Mouse (Mus musculus) liver, adult 2 months (tissue): ENCODE data around the gene Ppm1h. TPM values are rescaled to one million over a fixed set of nuclear protein-coding genes. Genes with fewer than 3 reads are reported as not detected.
A peak's percentile ranks its signal among the peaks of the same experiment; 100 is the strongest.

Experiments
- DNase-seq: peaks from one replicate; pipeline ENCODE4 v3.0.0-alpha.2; 2011; ENCODE audit warnings: low read depth, low spot score; ENCODE audit errors: extremely low read depth
- H3K27ac ChIP-seq: fragments of 200-500 bp; replicated peaks from 2 replicates; pipeline ENCODE4 v1.5.1; 2012; ENCODE audit warnings: low read depth, mild to moderate bottlenecking, control low read depth, inconsistent platforms, low read length; ENCODE audit not compliant: insufficient read depth
- H3K27me3 ChIP-seq: fragments of 200-500 bp; 2 replicates; pipeline ENCODE4 v1.6.1; 2012; ENCODE audit warnings: mild to moderate bottlenecking, moderate library complexity, low read length, inconsistent platforms; ENCODE audit not compliant: control insufficient read depth, insufficient read depth
- H3K36me3 ChIP-seq: fragments of 200-500 bp; 2 replicates; pipeline ENCODE4 v1.6.1; 2012; ENCODE audit warnings: low read length, inconsistent platforms; ENCODE audit not compliant: control insufficient read depth, insufficient read depth
- H3K4me1 ChIP-seq: fragments of 200-500 bp; 2 replicates; pipeline ENCODE4 v1.6.1; 2011; ENCODE audit warnings: low read length; ENCODE audit not compliant: control insufficient read depth, insufficient read depth
- H3K4me3 ChIP-seq: fragments of 200-500 bp; 2 replicates; pipeline ENCODE4 v1.5.1; 2011; ENCODE audit warnings: low read depth, mild to moderate bottlenecking, control low read depth, low read length, moderate library complexity; ENCODE audit not compliant: insufficient read depth
- H3K79me2 ChIP-seq: fragments of 200-500 bp; 2 replicates; pipeline ENCODE4 v1.6.1; 2012; ENCODE audit warnings: inconsistent platforms, mild to moderate bottlenecking, low read length, moderate library complexity; ENCODE audit not compliant: control insufficient read depth, insufficient read depth
- H3K9ac ChIP-seq: fragments of 200-500 bp; 2 replicates; pipeline ENCODE4 v1.6.1; 2012; ENCODE audit warnings: low read depth, mild to moderate bottlenecking, control low read depth, inconsistent platforms, low read length
- CTCF ChIP-seq: fragments of 200-500 bp; IDR thresholded peaks from 2 replicates; pipeline ENCODE4 v1.5.1; 2011; ENCODE audit warnings: low read depth, low read length, control low read depth
- POLR2A ChIP-seq: fragments of 200-500 bp; IDR thresholded peaks from 2 replicates; pipeline ENCODE4 v1.6.1; 2011; ENCODE audit warnings: low read length, control low read depth; ENCODE audit not compliant: insufficient read depth; ENCODE audit errors: extremely low read depth
- WGBS: fragments of 180-500 bp; shearing (Covaris S2); methylation state at CpG from one replicate; pipeline ENCODE4 v1.1.7; 2018; 5-methylcytosine and 5-hydroxymethylcytosine counted together
- polyA plus RNA-seq: library from polyadenylated mRNA; depleted of rRNA; stranded (reverse); fragments of >200 nt; gene quantifications from 2 replicates; pipeline ENCODE4 v1.2.3, GENCODE M21; 2012
- total RNA-seq: library from RNA; depleted of rRNA; stranded (reverse); fragments of >200 nt; gene quantifications from 2 replicates; pipeline ENCODE4 v1.2.3, GENCODE M21; 2014

Ppm1h gene
- total and polyA plus RNA-seq, 2 experiments: 1.5 to 3.7 TPM

DNA sequence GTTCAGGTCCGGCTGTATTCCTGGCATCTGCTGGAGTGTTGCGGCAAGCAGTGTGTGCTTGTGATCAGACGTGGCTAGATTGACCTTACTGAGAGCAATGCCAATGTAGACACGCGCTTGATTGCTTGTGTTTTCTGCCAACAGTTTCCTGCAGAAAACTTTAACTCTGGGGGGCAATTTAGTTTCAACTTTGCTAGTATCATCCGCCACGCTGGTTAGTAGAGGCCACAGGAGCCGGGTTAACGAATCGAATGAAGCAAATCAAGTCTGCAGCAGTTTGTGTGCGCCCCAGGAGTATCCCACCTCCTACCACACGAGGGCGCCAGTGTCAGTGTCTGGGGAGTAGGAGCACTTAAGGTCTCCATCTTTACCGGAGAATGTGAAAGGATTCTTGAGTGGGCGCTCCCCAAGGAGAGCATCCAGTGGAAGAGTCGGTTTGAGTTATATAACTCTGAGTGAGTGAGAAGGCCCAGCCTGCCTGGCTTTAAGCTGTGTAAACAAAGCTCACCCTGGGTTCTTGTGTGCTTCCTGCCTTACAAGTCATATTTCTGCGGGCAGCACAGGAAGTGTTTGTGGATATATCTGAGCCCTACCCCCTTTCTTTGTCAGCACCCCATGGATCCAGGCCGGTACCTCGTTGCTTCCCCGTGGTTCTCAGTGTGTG is 115.8 kb downstream of the Ppm1h start:
- TF ChIP-seq CTCF (peak; percentile 87), POLR2A (no peak)

DNA sequence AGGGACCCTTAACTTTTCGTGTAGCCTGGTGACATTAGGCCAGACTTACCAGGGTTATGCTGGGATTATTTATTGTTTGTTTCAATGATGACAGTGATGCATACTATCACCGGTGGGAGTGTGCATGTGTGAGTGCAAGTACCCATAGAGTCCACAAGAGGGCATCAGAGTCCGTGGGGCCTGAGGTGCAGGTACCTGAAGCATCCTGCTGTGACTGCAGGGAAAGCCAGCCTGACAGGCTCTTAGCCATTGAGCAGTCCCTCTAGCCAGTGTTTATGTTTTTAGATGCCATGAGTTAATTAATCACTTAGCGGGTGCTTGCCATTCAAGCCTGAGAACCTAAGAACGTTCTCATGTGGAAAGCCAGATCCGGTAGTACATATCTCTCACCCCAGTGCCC is 119.4 kb downstream of the Ppm1h start:
- H3K27me3 ChIP-seq: no peaks in the 10 kb centered on the region
- no peaks in the 10 kb centered on the region for H3K4me1 ChIP-seq
- H3K36me3 ChIP-seq: no peaks in the 10 kb centered on the region
- no peak overlapping the region for H3K27ac ChIP-seq
- no peaks in the 10 kb centered on the region for H3K79me2 ChIP-seq
- H3K4me3 ChIP-seq: no peak overlapping the region
- DNase-seq: no peak
- WGBS: 93% methylated on average over 6 of the region's 6 CpGs
- TF ChIP-seq CTCF (no peak; the same call in 1 of the 2 replicates), POLR2A (no peak)
- H3K9ac ChIP-seq: no peak overlapping the region

More for the DNA sequence above, 115.8 kb downstream of the Ppm1h start:
- Histone ChIP-seq H3K27ac (peak overlapping the region; percentile 31; the same call in 1 of the 2 replicates), H3K27me3 (no peaks in the 10 kb centered on the region), H3K9ac (peak overlapping the region; percentile 33), H3K4me3 (peak overlapping the region; percentile 27), H3K4me1 (no peaks in the 10 kb centered on the region), H3K79me2 (no peaks in the 10 kb centered on the region), H3K36me3 (no peaks in the 10 kb centered on the region)
- DNase-seq: peak; percentile 37
- WGBS: 51% methylated on average over 20 of the region's 20 CpGs

DNA sequence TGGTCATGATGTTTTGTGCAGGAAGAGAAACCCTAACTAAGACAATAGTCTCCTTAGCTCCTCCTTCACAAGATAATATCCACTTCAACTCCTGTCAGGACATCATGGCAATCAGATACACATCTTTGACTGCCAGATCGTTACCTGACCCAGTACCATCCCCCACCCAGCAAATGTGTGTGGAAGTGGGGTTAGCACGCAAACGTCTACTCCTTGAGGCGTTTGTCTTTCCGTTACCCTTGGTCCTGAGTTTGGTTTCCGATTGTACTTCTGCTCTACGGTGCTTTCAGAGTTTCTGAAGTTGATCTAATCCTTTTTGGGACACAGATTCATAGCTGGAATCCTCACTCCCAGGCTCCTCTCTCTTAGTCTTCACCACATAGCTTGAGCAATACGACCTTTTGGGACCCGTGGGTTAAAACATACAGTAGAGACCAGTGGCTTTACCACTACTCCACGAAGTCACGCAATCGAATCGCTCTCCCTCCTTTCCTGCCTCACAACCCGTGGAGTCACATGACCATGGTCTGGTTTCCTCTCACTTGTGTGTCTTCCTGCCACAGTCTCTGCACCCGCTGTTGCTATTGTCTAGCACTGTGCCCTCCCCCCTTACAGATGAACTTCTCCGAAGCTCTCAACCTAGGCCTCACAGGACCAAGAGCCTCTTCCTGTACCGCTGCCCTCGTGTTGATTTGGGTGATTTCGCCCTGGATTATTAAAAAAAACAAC is 121.6 kb downstream of the Ppm1h start:
- H3K27me3 ChIP-seq: no peaks in the 10 kb centered on the region
- no peaks in the 10 kb centered on the region for H3K4me1 ChIP-seq
- no peak overlapping the region for H3K4me3 ChIP-seq
- no peak overlapping the region for H3K27ac ChIP-seq
- WGBS: 66% methylated on average over 19 of the region's 19 CpGs
- no peak for TF ChIP-seq CTCF
- no peak for TF ChIP-seq POLR2A
- no peak overlapping the region for H3K9ac ChIP-seq
- H3K36me3 ChIP-seq: no peaks in the 10 kb centered on the region
- no peak for DNase-seq
- H3K79me2 ChIP-seq: no peaks in the 10 kb centered on the region

DNA sequence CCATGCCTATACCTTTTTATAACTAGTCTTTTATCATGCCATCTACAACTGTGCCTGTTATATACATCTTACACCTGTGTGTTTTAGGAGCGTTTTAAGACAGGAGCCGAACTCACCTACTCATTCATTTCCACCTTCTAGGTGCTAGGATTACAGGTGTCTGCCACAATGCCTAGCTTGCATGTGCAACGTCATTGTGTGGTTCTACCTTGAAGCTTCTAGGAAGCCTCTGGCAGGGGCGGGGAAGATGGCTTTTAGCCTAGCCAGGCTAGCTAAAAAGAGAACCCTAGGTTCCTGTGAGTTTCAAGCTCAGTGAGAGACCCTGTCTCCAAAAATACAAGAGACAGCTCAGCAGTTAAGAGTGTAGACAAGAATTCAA is 122.2 kb downstream of the Ppm1h start:
- Histone ChIP-seq H3K79me2 (no peaks in the 10 kb centered on the region), H3K4me1 (no peaks in the 10 kb centered on the region), H3K27ac (no peak overlapping the region), H3K27me3 (no peaks in the 10 kb centered on the region), H3K9ac (no peak overlapping the region), H3K4me3 (no peak overlapping the region), H3K36me3 (no peaks in the 10 kb centered on the region)
- no peak for TF ChIP-seq CTCF
- TF ChIP-seq POLR2A: no peak
- WGBS: 88% methylated on average over 4 of the region's 4 CpGs
- DNase-seq: no peak

DNA sequence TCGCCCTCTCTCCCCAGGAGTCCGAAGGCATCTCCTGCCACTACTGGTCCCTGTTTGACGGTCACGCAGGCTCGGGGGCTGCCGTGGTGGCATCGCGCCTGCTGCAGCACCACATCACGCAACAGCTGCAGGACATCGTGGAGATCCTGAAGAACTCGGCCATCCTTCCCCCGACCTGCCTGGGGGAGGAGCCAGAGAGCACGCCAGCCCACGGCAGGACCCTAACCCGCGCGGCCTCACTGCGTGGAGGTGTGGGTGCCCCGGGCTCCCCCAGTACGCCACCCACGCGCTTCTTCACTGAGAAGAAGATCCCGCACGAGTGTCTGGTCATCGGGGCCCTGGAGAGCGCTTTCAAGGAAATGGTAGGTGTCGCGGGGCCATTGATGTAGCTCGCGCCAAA is 123.7 kb downstream of the Ppm1h start:
- H3K79me2 ChIP-seq: no peaks in the 10 kb centered on the region
- no peak for DNase-seq
- no peak overlapping the region for H3K4me3 ChIP-seq
- WGBS: 55% methylated on average over 30 of the region's 30 CpGs
- no peaks in the 10 kb centered on the region for H3K36me3 ChIP-seq
- TF ChIP-seq CTCF (no peak), POLR2A (no peak)
- H3K27me3 ChIP-seq: no peaks in the 10 kb centered on the region
- H3K27ac ChIP-seq: no peak overlapping the region
- no peaks in the 10 kb centered on the region for H3K4me1 ChIP-seq
- H3K9ac ChIP-seq: no peak overlapping the region

DNA sequence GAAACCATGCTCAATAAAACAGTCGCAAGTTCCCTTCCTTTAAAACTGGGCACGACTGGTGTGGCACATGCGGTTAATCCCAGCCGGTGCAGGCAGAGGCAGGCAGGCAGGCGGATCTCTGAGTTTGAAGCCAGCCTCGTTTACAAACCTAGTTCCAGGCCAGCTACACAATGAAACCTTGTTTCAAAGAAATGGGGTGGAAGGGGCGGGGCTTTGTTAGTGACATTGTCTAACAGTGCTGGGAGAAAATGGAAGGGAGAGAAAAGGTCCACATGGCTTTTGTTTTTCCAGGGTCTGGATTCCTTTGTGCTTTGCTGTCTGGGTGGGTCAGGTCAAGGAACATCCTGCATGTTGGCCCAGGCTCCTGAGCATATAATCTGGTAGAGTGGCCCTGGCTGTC is 124.3 kb downstream of the Ppm1h start:
- no peak for TF ChIP-seq CTCF
- no peak for TF ChIP-seq POLR2A
- Histone ChIP-seq H3K79me2 (no peaks in the 10 kb centered on the region), H3K9ac (no peak overlapping the region), H3K27ac (no peak overlapping the region), H3K27me3 (no peaks in the 10 kb centered on the region), H3K4me3 (no peak overlapping the region), H3K36me3 (no peaks in the 10 kb centered on the region), H3K4me1 (no peaks in the 10 kb centered on the region)
- DNase-seq: no peak
- WGBS: 79% methylated on average over 7 of the region's 7 CpGs
